Mouse (Mus musculus) lung, adult 2 months (tissue): ENCODE results near the gene Ak6. TPM values are rescaled to one million over a fixed set of nuclear protein-coding genes. Genes with fewer than 3 reads are reported as not detected.
A peak's percentile ranks its signal among the peaks of the same experiment; 100 is the strongest.

ENCODE experiments used
- DNase-seq: peaks from one replicate; pipeline ENCODE4 v3.0.0; 2022
- H3K4me1 ChIP-seq: fragments of 200-500 bp; 2 replicates; pipeline ENCODE4 v1.6.1; 2011; ENCODE audit warnings: low read length; ENCODE audit not compliant: control insufficient read depth, insufficient read depth
- H3K4me3 ChIP-seq: fragments of 200-500 bp; replicated peaks from 2 replicates; pipeline ENCODE3; 2011; ENCODE audit warnings: low read depth, mild to moderate bottlenecking, control low read depth, low read length; ENCODE audit errors: extremely low read depth
- CTCF ChIP-seq: fragments of 200-500 bp; IDR thresholded peaks from 2 replicates; pipeline ENCODE4 v1.5.1; 2011; ENCODE audit warnings: mild to moderate bottlenecking, low read length, control low read depth; ENCODE audit not compliant: insufficient read depth
- POLR2A ChIP-seq: fragments of 200-500 bp; IDR thresholded peaks from 2 replicates; pipeline ENCODE4 v1.6.1; 2011; ENCODE audit warnings: low read depth, mild to moderate bottlenecking, control low read depth, low read length, borderline replicate concordance; ENCODE audit errors: extremely low read depth
- WGBS: fragments of 180-500 bp; shearing (Covaris S2); methylation state at CpG from one replicate; pipeline ENCODE4 v1.1.7; 2018; 5-methylcytosine and 5-hydroxymethylcytosine counted together
- polyA plus RNA-seq: library from polyadenylated mRNA; depleted of rRNA; stranded (reverse); fragments of >200 nt; gene quantifications from 2 replicates; pipeline ENCODE4 v1.2.3, GENCODE M21; 2012; rRNA removed

Ak6 gene
- 16.5 and 28.0 TPM in 2 replicates for polyA plus RNA-seq

DNA sequence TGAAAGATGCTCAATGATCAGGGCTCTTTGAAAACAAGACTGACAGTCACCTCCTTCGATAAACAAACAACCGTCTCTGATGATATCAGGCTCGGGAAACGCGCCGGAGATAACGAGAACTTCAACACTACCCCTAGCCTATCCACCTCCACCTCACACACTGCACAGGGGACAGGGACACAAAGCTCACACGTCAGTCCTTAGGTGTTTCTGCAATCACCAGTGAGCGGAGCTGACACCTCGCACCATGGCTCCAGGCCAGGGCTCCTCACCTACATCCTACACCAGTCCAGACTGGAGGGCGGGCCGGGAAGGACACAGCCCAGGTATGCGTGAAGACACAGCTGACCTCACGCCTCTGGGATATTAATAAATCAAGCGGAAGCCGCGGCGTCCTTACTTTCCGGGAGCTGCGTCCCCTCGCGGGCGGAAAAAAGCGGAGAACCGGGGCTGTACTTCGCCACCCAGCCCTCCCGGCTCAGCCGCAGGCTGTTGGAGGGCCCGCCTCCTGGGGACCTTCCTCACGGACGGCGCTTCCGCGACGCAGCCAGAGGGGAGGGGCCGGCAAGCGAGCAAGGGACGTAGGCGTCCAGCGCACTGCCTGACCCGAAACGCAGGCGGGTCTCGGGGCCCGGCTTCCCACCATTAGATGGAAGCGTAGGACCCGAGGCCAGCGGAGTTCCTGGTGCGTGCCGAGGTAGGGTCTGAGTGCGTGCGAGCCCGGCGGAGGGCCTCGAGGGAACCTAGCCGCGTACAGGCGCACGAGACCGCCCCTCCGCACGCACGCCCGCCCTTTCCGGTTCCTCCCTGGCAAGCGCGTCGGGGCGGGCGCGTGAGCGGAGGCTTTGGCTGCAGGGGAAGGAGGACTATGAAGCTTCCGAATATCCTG, at the start of gene Ak6, which contains the start of gene Rad17:
Gene Ak6, plus strand, starts transcription at position 430 of the 889 bp plus-strand sequence.
Gene Rad17, minus strand, starts transcription at position 502 of the 889 bp plus-strand sequence.
- TF ChIP-seq CTCF (no peak), POLR2A (peak; percentile 73)
- Histone ChIP-seq H3K4me1 (no peaks in the 10 kb centered on the region; the same call in none of the 2 replicates), H3K4me3 (peak within 1 kb of the TSS; percentile 99)
- peak; percentile 97 for DNase-seq
- under 1% methylated on average over 73 of the region's 73 CpGs for whole genome bisulfite sequencing

DNA sequence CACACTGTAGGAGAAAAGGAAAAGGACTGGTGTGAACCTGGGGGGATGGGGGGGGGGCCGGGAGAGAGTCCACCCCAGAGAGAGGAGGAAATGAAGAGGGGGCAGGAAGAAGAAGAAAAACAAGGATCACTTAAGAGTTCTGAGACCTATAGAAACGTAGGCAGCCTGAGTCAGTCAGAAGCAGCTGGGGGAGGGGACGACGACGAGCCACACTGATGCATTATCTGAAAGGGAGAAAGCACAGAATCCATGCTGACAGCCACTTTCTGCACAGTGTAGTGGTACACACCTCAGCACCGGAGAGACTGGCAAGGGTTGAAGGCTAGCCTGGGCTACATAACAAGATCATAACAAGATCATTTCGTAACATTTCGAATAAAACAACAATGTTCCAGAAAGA, 49.7 kb upstream of the Ak6 start:
- TF ChIP-seq POLR2A = no peak
- TF ChIP-seq CTCF = no peak
- Histone ChIP-seq H3K4me3 (no peak overlapping the region), H3K4me1 (no peaks in the 10 kb centered on the region)
- 49% methylated on average over 8 of the region's 8 CpGs for WGBS
- no peak for DNase-seq

DNA sequence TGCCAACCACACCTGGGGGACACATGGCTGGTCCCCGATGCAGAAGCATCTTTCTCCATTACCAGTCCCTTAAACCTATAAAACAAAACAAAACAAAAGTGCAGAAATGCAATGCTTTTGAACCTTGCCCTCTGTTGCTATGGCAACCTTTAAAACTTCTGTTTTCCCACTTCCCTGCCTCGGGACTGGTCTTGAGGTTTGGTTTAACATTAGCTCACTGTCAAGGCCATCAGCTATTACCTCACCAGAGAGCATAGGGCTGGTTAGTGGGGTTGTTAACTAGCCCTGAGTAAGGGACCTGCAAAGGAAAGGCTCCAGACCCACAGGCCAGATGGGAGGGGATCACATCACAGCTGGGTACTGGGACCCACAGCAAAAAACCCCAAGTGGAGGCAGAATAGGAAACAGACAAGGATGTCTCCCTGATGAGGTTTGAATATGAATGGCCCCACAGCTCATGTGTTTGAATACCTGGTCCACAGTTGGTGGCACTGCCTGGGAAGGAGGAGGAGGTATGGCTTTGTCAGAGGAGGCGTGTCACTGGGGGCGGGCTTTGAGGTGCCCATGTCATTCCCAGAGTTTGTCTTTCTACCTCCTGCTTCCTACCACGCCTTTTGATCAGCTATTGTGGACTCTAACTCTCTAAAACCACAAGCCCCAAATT, 48.4 kb upstream of the Ak6 start:
- Histone ChIP-seq H3K4me1 (no peaks in the 10 kb centered on the region), H3K4me3 (no peak overlapping the region)
- TF ChIP-seq POLR2A (no peak), CTCF (no peak)
- WGBS = 75% methylated on average over 5 of the region's 5 CpGs
- no peak for DNase-seq

DNA sequence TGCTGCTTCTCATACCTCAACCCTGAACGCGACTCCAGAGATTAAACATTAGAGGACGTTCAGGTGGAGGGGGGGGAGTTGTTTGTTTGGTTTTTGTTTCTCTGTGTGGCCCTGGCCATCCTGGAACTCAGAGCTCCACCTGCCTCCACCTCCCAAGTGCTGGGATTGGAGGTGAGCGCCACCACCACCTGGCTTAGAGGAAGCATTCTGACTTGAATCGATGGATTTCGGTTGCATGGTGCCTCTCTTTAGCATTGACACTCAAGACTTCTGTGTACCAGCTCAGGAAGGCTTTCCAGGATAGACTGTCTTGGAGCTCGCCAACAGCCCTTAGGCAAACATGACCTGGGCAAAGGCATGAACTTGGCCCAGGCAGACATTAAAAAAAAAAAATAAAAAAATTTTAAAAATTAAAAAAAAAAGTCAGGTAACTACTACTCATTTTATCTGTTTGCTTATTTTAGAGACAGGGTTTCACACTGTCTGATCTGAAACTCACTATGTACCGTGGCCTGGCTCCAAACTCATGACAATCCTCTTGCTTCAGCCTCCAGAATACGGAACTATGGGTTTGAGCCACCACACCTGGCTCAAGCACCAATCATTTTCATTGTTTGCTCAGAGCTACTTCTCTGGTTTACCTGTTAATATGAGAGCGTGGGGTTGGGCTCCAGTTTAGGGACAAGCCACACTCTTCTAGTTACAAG, 47.6 kb upstream of the Ak6 start:
- whole genome bisulfite sequencing = 75% methylated on average over 10 of the region's 10 CpGs
- TF ChIP-seq CTCF = no peak
- TF ChIP-seq POLR2A = no peak
- no peak for DNase-seq
- Histone ChIP-seq H3K4me1 (no peaks in the 10 kb centered on the region), H3K4me3 (no peak overlapping the region)

DNA sequence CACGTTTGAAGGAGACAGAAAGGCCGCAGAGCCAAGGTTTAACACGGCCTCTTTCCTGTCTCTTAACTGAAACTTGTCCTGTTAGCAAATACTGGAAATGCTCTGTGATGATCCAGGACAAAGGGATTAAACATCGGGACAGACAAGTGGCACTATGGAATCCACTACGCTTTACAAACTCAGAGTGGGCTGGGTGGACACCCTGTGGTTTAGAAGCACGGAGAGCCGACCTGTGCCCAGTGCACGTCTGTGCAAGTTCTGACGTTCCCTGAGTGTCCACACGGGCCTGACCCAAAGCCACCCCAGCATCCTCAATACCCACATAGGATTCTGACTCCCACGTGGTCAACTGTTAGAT, 47.1 kb upstream of the Ak6 start:
- Histone ChIP-seq H3K4me1 (no peaks in the 10 kb centered on the region), H3K4me3 (no peak overlapping the region)
- no peak for TF ChIP-seq CTCF
- TF ChIP-seq POLR2A = no peak
- WGBS = 78% methylated on average over 11 of the region's 11 CpGs
- DNase-seq = no peak

DNA sequence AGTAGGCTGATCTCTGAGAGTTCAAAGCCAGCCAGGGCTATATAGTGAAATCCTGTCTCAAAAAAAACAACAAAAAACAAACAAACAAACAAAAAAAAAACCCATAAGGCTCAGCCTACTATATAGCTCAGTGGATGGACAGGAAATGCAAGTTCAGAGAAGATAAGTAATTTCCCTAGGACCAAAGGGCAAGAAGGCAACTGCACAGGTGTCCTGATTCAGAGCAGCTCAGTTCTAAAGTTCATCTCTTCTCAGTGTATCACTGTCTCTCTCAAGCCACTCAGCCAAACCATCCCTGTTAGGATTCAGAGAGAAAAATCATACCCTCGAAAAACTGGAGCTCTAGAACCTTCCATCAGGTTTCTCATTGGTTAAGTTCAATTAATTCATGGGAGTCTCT, 44.9 kb upstream of the Ak6 start:
- no peak for DNase-seq
- Histone ChIP-seq H3K4me1 (no peaks in the 10 kb centered on the region), H3K4me3 (no peak overlapping the region)
- 68% methylated on average over 1 of the region's 1 CpGs for WGBS
- TF ChIP-seq POLR2A (no peak), CTCF (no peak)

DNA sequence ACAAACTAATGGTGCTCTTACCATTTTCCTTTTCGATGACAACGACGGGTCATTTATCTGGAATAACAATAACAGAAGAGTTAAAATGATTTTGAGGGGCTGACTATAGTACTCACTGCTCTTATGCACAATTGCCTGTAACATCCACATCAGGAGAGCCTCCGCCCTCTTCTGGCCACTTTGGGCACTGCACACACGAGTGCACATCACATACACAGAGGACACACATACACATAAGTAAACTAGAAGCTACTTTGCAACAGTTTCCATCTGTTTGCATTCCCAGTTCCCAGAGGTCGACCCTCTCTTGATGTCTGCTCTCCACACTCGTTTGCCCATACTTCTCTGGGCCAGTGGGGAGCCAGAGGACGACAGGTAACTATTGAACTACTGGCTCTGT, 43.0 kb upstream of the Ak6 start:
- DNase-seq = no peak
- TF ChIP-seq CTCF (peak; percentile 11; the same call in 1 of the 2 replicates), POLR2A (no peak)

DNA sequence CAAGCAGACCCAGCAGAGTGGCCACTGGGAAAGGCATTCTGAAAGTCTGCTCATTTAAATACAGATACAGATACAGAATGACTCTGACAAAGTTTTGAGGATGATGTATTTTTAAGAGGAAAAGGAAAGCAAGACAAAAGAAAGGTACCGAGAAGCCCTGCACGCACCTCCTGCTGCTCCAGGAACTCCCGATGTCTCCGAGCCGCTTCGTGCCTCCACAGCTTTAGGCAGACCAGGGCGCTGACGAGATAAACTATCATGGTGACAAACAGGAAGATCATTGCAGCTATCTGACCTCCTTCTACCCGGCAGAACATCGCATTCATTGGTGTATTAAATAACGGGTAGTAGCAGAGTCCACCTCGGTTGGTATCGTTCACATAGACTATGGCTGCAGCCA, 39.5 kb upstream of the Ak6 start:
- 91% methylated on average over 13 of the region's 13 CpGs for WGBS
- Histone ChIP-seq H3K4me1 (no peaks in the 10 kb centered on the region), H3K4me3 (no peak overlapping the region)
- TF ChIP-seq CTCF = no peak
- TF ChIP-seq POLR2A = no peak
- DNase-seq = no peak

More for the DNA sequence above, 43.0 kb upstream of the Ak6 start:
- H3K4me3 ChIP-seq = no peak overlapping the region
- H3K4me1 ChIP-seq = no peaks in the 10 kb centered on the region
- WGBS = 88% methylated on average over 8 of the region's 8 CpGs

DNA sequence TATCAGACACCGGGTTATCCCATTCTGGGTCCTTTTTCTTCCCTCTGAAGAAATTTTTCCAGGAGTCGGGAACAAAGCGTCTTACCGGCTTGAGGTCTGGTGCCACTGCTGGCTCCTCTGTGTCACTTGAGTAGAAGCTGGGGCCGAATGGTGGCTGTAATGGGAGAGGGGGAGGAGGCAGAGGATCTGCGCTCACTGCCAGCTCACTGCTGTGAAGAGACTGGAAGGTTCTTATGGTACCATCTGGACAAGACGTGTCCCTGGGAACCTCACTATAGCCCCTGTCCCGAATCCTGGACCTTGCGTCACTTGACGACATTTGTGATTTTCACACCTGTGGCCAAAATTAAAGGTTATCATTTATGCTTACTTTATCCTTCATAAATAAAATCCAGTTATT, 38.5 kb upstream of the Ak6 start:
- no peaks in the 10 kb centered on the region for H3K4me1 ChIP-seq
- TF ChIP-seq CTCF (no peak), POLR2A (no peak)
- 94% methylated on average over 10 of the region's 10 CpGs for WGBS
- DNase-seq = no peak
- no peak overlapping the region for H3K4me3 ChIP-seq
